Comparison of ENCODE assay signal across 13 mouse cellular contexts in the genomic region with DNA sequence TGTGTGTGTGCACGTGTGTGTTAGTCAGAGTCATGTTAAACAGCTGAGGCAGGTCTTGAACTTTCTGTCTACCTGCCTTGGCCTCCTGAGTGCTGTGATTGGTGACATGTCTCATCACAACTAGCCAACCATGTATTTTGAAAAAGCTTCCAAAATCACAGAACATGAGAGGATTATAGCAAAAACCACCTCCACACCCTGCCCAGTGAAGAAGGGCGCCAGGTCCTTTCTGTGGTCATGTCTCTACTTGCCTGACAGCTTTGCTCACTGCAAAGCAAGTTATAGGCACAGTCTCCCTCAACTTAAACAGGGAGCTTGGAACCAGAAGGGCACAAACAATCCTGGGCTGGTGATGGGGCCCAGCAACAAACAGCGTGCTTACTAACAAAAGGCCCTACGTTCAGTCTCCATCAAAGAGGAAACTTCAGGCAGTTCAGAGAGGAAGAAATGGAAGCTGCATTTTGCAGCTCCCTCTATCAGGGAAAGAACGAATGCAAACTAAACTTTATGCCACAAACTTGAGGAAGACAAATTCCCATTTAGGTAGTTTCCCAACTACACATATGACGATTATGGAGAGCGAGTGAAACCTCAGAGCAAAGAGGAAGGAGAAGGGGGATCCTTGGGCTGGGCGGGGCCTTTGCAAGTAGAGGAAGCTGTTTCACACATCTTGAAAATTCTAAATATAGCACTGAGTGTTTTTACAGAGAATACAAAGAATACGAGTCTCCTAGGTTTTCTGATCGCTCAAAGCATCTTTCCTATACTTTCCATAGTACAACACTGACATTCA.
DNase-seq lines count a peak whose midpoint lies in the region; ATAC-seq lines count a peak whose summit lies in the region.
"Had no signal": no experiment of that assay in that cellular context is flagged by ENCODE, and none has a peak within 500 bp of the region (broad histone marks: within the 10 kb centered on the region; RNA-seq: fewer than 3 reads in every experiment).

No protein-coding gene starts in this region.

- H3K4me3 ChIP-seq in heart, embryonic 12.5 days, result no peak overlapping the region
- no peak overlapping the region for H3K4me3 ChIP-seq in forebrain, embryonic 12.5 days (replicated peaks)
- H3K4me3 ChIP-seq: embryonic facial prominence, embryonic 15.5 days; kidney, embryonic 15.5 days; liver, embryonic 15.5 days had no signal

- 71% methylated on average over 10 of the region's 10 CpGs for WGBS in heart, embryonic 12.5 days
- WGBS in forebrain, embryonic 12.5 days, result 79% methylated on average over 10 of the region's 10 CpGs

- no peak for ATAC-seq in heart, embryonic 12.5 days (ENCODE audit: insufficient number of reproducible peaks, low FRiP score)
- ATAC-seq in activated CD4-positive, CD25-positive, alpha-beta regulatory T cell, adult 4 months, result peak; percentile 66
- ATAC-seq in forebrain, embryonic 12.5 days (ENCODE audit: low FRiP score), result no peak

- H3K4me1 ChIP-seq in heart, embryonic 12.5 days (replicated peaks), result peaks cover 5% of the 10 kb centered on the region; the same call in 1 of the 2 replicates
- peaks cover 5% of the 10 kb centered on the region; the same call in 1 of the 2 replicates for H3K4me1 ChIP-seq in forebrain, embryonic 12.5 days
- H3K4me1 ChIP-seq: embryonic facial prominence, embryonic 15.5 days had no signal

- intact Hi-C loops in left cerebral cortex, postnatal 10 days (cut with DNase I), result no loop called here

- H3K27me3 ChIP-seq in heart, embryonic 12.5 days (replicated peaks), result peaks cover 20% of the 10 kb centered on the region
- no peaks in the 10 kb centered on the region for H3K27me3 ChIP-seq in splenic B cell, adult 2 months (ENCODE audit: control insufficient read depth, insufficient read depth, low read length, poor library complexity, severe bottlenecking)
- H3K27me3 ChIP-seq in forebrain, embryonic 12.5 days, result peaks cover 7% of the 10 kb centered on the region

- H3K36me3 ChIP-seq in heart, embryonic 12.5 days, result no peaks in the 10 kb centered on the region
- H3K36me3 ChIP-seq in splenic B cell, adult 2 months (ENCODE audit: control insufficient read depth, insufficient read depth, low read length, poor library complexity, severe bottlenecking), result peaks cover 8% of the 10 kb centered on the region; the same call in 1 of the 2 replicates
- H3K36me3 ChIP-seq in forebrain, embryonic 12.5 days (replicated peaks), result no peaks in the 10 kb centered on the region
- H3K36me3 ChIP-seq: embryonic facial prominence, embryonic 15.5 days; kidney, embryonic 15.5 days; liver, embryonic 15.5 days had no signal

- peak; percentile 32 to 61 for DNase-seq in heart, adult 18-20 months
- DNase-seq in lung, postnatal 25 days (ENCODE audit: low spot score), result peak; percentile 63
- DNase-seq in splenic B cell, adult 2 months (ENCODE audit: low read depth, low spot score), result peak; percentile 77
- DNase-seq in left cerebral cortex, postnatal 10 days (ENCODE audit: extremely low spot score in 1 of 2, low spot score in 2 of 2), result no peak
- DNase-seq in right cerebral cortex, postnatal 14 days, result no peak
- DNase-seq: cerebellum, postnatal 25 days; gastrocnemius, postnatal 25 days had no signal

- no peak overlapping the region for H3K9ac ChIP-seq in heart, embryonic 12.5 days
- no peak overlapping the region for H3K9ac ChIP-seq in forebrain, embryonic 12.5 days
- H3K9ac ChIP-seq: embryonic facial prominence, embryonic 15.5 days; kidney, embryonic 15.5 days; liver, embryonic 15.5 days had no signal

- H3K4me2 ChIP-seq in heart, embryonic 12.5 days, result no peak overlapping the region
- no peak overlapping the region for H3K4me2 ChIP-seq in forebrain, embryonic 12.5 days
- H3K4me2 ChIP-seq: embryonic facial prominence, embryonic 15.5 days; kidney, embryonic 15.5 days; liver, embryonic 15.5 days had no signal

- H3K9me3 ChIP-seq in heart, embryonic 12.5 days (replicated peaks), result no peaks in the 10 kb centered on the region
- H3K9me3 ChIP-seq in forebrain, embryonic 12.5 days, result no peaks in the 10 kb centered on the region
- H3K9me3 ChIP-seq: embryonic facial prominence, embryonic 15.5 days; kidney, embryonic 15.5 days; liver, embryonic 15.5 days had no signal

- H3K27ac ChIP-seq in heart, embryonic 12.5 days (ENCODE audit: poor library complexity, severe bottlenecking), result no peak overlapping the region
- H3K27ac ChIP-seq in forebrain, embryonic 12.5 days, result no peak overlapping the region
- H3K27ac ChIP-seq: embryonic facial prominence, embryonic 15.5 days; kidney, embryonic 15.5 days; liver, embryonic 15.5 days had no signal

Comparison
In these comparisons a context has a peak if more than half of its experiments do, and no peak if none do; other contexts are left out.
1. DNase-seq: peak in heart, adult 18-20 months (2 of 2), lung, postnatal 25 days (single experiment) and splenic B cell, adult 2 months (single experiment); none in left cerebral cortex, postnatal 10 days (0 of 2) and right cerebral cortex, postnatal 14 days (single experiment).